Mouse (Mus musculus) fat pad, adult 2 months (tissue): Measurements from ENCODE around the gene Slc34a1.

Source experiments
- DNase-seq: peaks from one replicate; pipeline ENCODE4 v3.0.0-alpha.2; 2011; ENCODE audit warnings: low read depth, low spot score; ENCODE audit errors: extremely low read depth

The Slc34a1 gene

DNA sequence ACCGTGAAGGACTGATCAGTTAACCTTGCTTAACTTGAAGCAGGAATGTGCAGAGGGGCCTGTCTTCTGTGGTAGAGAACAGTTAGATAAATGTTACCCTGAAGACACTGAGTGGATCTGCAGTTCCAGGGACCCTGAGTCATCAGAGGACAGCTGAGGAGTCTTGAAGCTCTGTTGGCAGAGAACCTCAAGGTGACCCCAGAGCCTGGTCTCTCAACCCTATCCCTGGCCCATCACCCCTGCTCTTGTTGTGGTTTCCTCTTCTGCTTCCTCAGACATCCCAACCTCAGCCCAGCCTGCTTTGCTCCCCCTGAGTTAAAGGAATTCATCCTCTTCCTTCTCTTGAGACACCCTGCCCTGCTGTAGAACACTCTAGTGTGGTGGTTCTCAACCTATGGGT is at the start of gene Slc34a1:
TSS of gene Slc34a1 (plus strand) at position 100 of the 400 bp plus-strand sequence.
- DNase-seq: no peak

- DNase-seq: peak; percentile 51
Observed at GRCm38 (mm10) chr13:55361145-55361544, 36.8 kb upstream of the Slc34a1 start.

GRCm38 (mm10) chr13:55361974-55362452 is 36.0 kb upstream of the Slc34a1 start:
- DNase-seq: no peak

DNA sequence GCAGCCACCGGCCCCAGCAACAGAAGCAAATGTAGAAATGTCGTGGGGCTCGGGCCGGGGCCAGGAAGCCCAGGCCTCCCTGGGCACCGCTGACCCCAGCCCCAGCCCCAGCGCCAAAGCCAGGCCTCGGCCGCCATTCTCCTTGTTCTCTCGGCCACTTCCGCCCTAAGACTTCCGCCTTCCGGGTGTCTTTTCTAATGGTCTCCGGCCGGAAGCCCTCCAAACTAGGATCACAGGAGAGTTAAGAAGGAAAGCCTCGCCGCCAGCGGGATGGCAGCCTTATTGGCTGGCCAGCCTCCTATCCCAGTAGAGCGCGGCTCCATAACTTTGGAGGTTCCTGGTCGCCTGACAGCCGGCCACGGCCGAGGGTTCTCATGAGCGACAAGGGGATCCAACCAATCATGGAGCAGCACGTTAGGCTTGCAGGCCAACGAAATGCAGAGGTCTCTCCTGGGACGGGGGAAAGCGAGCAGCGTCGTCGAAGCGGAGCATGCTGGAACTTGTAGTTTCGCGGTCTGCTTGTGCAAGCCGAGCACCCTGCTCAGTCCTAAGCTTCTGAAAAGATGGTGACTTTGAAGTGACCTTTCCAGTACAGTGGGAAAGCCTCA is 35.4 kb upstream of the Slc34a1 start, which contains the start of gene Lman2:
TSS of gene Lman2 (minus strand) at position 331 of the 608 bp plus-strand sequence.
- DNase-seq: peak; percentile 90

DNA sequence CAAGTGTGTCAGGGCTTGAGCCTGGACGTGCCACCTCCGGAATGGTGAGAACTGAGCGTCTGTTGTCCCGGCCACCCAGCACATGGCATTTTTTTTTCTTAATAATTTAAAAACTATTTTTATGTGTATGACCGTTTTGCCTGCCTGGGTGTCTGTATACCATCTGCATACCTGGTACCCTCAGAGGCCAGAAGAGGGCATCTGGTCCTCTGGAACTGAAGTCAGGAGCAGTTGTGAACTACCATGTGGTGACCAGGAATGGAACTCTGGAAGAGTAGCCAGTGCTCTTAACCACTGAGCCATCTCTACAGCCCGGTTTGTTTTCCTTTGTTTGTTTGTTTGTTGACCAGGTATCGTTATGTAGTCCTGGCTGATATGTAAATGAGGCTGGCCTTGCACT is 29.6 kb upstream of the Slc34a1 start:
- DNase-seq: no peak

DNA sequence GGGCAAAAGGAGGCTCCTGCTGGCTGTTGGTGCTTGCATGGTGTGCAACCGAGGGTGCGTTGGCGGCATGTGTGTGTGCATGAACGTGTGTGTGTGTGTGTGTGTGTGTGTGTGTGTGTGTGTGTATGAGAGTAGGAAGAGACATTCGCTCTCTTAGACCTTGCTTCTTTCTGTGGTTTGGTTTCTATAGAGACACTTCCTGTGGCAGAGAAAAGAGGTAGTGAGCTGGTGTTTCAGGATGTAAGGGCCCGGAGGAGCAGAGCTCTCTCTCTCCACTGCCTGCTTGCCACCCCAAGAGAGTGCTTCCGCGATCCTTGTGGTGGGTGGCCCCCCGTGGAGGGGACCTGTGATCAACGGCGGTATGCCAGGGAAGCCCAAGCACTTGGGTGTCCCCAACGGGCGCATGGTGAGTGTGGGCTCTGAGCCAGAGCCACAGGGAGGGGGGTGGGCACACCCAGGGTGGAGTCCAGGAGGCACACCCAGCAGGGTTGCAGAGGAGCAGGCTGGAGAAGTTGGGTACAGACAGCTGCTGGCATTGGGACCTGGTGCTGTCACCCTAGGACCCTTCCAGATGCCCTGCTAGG is 28.4 kb upstream of the Slc34a1 start, which contains the start of gene Rgs14:
TSS of gene Rgs14 (plus strand) at position 202 of the 584 bp plus-strand sequence.
- DNase-seq: no peak

- no peak for DNase-seq
Observed at GRCm38 (mm10) chr13:55370234-55370633, 27.8 kb upstream of the Slc34a1 start.

DNA sequence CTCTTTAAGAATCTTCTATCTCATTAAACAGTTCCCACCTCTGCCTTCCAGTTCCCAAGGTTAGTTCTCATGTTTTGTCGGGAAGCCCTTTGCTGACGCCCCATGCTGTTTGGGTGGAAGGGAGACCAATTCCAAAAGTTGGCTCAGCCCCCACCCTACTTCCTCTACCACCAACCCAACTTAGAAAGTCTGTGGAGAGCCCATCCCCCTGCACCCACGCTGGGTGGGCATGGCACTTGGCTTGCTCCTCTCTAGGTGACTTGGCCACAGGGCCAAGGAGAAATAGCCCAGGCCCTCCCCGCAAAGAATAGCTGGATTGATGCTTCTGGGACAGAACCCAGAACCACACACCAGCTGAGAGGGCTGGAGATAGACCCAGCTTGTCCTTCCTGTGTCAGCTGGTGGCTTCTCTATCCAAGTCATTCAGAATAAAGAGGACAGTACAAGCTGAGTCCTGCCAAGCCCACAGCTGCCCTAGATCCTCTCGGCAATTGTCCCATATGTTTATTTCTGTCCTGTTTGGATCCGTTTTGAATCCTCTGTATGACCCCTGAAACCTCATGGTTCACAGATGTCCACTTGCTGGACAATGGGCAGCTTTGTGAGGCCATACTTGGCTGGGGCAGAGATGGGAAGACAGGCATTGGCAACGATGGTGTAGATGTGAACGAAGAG is 26.8 kb upstream of the Slc34a1 start:
- DNase-seq: no peak

DNA sequence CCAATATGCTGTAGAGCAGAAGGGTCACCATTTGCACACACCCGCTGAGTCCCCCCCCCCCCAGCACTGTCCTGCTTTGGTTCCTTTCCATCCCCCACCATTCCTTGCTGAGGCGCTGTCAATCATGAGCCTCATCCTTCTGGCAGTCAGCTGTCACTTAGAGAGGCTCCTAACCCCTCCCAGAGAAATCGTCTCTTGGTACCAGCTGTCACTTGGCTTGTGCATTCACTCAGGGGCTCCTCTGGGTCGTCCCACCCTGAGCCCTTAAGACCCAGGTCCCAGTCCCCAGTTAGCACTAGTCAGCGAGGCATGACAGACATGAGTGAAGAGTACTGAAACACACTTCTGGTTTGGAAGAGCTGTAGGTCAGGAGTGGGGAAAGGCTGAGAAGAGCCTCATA is 26.2 kb upstream of the Slc34a1 start:
- DNase-seq: no peak

DNA sequence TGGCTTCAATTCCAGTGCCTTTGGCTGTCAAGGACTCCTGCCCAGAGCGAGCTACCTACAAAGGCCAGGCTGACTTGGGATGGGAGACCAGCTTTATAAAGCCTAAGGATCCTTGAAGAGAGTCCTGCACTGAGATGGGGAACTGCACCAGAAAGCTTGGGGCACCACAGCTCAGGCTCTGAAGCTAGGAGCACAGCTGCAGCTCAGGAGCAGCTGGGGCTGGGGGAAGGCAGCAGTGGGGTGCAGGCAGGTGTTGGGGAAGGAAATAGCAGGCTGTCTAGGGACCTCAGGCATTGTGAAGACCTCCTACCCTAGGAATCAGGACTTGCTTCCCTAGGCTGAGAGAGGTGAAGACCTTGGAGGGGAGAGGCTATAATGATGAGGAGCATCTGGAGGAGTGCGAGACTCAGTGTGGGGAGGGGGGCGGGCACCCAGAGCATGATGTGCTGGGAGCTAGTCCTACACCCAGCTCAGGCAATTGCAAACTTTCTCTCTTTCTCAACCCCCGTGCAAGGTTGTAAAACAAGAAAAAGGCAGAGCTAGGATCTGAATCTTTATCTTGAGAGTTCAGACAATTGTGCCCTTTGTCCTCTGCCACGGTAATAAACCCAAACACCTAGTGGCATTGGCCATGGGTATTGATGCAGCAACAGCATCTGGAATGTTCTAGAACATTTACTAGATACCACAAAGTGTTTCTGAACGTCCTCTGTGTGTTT is 23.6 kb upstream of the Slc34a1 start:
- DNase-seq: no peak

DNA sequence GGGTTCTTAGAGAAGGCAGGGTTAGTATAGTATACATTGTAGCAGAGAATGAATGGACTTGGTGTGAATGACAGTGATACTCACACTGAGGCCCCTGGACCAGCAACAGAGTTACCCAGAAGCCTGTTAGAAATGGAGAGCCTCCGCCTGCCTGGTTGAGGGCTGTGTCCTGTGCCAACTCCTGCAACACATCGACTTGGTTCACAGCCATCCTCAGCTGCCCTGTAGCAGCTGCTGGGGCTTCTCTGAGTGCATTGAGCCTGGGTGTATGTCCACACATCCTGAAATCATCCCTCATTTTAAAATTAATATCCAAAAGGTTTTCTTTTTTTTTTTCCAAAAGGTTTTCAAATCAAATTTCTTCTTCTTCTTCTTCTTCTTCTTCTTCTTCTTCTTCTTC is 22.1 kb upstream of the Slc34a1 start:
- no peak for DNase-seq

- no peak for DNase-seq
Observed at GRCm38 (mm10) chr13:55378907-55379580, 18.9 kb upstream of the Slc34a1 start.

DNA sequence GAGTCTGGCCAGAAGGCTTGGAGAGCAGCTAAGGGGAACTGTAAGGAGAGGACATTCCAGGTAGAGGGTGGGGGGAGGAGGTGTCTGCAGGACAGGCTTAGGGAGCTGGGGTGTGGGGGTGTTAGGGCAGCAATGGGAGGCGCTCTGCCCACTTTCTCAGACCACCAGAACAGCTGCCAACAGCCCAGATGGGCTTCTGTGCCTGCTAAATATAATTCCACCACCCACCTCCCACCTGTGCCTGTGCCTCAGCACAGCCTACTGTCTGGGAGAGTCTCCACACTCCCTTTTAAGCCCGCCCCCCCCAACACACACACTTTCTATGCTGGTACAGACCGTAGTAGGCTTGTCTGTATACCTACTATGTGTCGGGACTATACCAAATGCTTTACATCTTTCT is 16.2 kb upstream of the Slc34a1 start:
- DNase-seq: no peak

- no peak for DNase-seq
Observed at GRCm38 (mm10) chr13:55390644-55391043, 7.3 kb upstream of the Slc34a1 start.

GRCm38 (mm10) chr13:55391626-55392029 is 6.4 kb upstream of the Slc34a1 start:
- no peak for DNase-seq

DNA sequence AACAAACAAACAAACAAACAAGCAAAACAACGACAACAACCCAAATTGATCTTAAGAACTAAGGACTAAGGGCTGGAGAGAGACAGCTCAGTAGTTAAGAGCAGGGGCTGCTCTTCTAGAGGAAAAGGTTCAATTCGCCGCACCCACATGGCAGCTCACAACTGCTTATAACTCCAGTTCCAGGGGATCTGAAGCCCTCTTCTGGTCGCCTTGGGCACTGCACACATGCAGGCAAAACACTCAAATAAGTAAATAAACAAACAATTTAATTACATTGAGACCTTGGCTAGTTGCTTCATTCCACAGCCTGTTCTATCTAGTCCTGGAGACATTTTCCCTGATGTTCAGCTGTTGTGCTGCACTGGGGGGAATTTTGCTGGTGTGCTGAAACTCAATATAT is 5.1 kb upstream of the Slc34a1 start:
- DNase-seq: no peak

GRCm38 (mm10) chr13:55399300-55400038 is 1.5 kb downstream of the Slc34a1 start:
- no peak for DNase-seq

DNA sequence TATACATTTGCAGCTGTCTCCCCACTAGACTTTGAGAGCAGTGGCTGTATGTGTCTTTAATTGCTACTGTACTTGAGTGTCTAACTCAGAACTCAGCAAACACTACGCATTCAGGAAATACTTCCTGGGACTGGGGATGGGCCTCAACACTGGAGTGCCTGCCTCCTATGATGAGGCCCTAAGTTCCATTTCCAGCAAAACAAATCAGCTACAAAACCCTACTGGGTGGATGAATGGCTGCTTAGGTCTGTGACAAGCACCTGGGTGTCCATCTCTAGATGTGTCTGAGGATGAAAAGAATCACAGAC is 2.0 kb downstream of the Slc34a1 start:
- DNase-seq: no peak

GRCm38 (mm10) chr13:55403266-55403665 is 5.3 kb downstream of the Slc34a1 start:
- peak; percentile 54 for DNase-seq
